Mouse (Mus musculus) megakaryocyte, embryonic 14.5 days (primary cell): ENCODE measurements at regions not wholly inside any gene's neighbourhood (a gene's known extent, or its start where the extent isn't known, plus 50 kb on each side); places are given as distances from the start of the nearest gene placed in this dataset.

Source experiments
- FLI1 ChIP-seq: IDR thresholded peaks from 2 replicates; pipeline ENCODE4 v1.6.1; 2012; ENCODE audit warnings: low read length, inconsistent platforms, mixed read lengths
- GATA1 ChIP-seq: IDR thresholded peaks from 3 replicates; pipeline ENCODE4 v1.6.1; 2012; ENCODE audit warnings: mixed read lengths, low read length, inconsistent platforms, borderline replicate concordance

DNA sequence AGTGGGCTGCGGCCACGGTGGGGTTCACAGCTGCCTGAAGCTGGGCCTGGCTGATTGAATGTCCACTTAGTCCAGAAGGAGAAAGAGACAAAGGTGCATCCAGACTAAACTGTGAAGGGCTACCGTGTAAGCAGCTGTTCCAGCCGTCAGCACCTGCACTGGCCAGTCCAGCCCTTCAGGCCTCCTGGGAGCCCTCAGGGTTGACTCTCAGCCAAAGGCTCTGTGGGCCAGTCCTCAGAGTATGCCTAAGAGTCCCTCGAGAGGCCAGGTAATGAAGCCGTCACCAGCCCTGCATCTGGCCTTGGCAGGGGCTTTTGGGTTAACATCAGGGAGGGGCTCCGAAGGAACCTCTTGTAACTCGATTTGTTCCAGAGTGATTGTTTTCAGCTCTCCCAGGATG is 187.4 kb downstream of the Gpd2 start:
- TF ChIP-seq GATA1 = no peak
- no peak for TF ChIP-seq FLI1
